Mouse (Mus musculus): ENCODE measurements around the gene Tex2. TPM values are rescaled to one million over a fixed set of nuclear protein-coding genes. Genes with fewer than 3 reads are reported as not detected.

The Tex2 gene
- polyA plus RNA-seq, 1 experiment = 16.7 TPM

DNA sequence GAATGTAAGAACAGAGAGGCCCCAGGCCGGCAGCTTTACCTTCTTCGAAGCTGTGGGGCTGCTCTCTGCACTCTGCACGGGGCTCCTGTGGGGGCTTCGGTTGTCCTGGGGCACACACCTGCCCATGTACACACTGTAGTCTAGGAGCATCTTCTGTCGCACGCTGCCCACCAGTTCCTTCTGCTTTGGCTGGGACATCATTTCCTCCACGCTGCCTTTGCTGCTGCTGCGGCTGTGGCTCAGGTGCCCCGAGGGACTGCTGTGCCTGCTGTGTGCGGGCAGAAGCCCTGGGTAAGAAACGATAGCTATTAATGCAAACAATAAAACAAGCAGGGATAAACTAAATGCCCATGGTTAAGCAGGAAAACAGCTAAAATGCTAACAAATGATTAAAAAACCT lies 69.1 kb downstream of the Tex2 start:
- DNase-seq (ENCODE audit: low spot score) = no peak

DNA sequence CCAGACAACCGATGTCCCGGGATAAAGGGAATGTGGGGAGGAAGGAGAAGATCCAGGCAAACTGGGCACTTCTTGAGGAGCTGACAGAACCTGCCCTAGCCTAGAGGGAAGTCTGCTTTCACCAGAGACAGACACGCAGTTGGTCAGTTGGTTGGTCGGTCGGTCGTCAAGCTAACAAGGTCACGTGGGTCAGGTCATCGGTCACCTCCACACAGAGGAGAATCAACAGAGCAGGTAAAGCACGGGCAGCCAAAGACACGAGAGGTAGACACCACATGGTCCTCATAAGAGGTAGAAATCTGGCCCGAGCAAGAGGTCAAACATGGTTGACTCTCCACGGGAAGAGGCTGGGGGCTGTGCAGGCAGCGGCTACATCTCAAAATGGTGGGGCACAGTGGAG lies 70.2 kb downstream of the Tex2 start:
- no peak for DNase-seq (ENCODE audit: low spot score)

- no peak for DNase-seq (ENCODE audit: low spot score)
Measured at GRCm38 (mm10) chr11:106542385-106542784, 70.8 kb downstream of the Tex2 start.

GRCm38 (mm10) chr11:106540506-106541268 lies 72.5 kb downstream of the Tex2 start:
- no peak for DNase-seq (ENCODE audit: low spot score)

DNA sequence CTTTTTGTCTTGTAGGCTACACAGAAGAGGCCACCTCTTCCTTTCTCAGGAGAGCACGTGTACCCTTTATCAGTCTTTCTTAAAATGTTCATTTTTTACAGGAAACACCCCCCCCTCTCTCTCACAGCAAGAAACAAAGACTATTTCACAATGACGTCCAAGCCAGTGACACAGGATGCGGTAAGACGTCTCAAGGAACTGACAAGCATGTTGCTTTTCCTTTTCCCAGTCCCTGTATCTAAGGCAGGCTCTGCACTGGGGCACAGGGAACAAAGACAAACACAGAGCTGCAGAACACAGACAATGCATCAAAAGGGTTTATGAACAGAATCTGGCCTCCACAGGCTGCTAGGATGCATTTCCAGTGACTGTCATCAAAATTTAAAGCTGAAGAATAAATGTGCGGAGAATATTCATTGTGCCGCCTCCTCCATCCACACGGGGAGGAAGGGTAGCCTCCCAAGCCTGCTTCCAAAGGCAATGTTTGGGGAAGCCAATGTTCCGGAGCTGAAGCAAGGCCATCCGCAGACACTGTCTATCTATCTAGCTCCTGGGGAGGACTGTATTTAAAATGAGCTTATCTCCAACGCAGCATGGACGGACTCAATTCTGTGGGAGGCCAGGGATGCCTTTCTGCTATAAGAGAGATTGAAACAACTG lies 76.8 kb downstream of the Tex2 start:
- no peak for DNase-seq (ENCODE audit: low spot score)

DNA sequence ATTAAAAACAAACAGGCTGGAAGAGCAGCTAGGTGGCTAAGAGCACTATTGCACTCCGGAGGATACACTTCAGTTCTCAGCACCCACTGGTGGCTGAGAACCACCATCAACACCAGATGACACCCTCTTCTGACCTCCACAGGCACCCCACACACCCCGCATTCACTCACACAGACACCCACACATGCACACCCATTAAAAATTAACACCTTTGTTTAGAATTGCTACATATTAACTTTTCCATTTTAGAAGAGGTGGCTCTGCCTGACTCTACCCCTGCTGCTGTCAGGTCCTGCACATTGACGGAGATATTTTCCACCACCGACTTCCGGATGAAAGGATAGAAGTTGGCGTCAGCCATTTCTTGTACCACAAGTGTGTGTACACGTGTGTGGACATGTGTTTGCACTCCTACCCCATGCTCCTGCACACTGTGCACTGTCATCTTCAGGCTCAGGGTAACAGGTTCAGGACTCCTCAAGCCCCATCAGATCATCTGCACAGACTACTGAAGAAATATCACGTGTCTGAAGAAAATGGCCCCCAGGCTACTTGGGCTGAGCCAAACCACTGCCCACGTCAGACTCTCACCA lies 77.5 kb downstream of the Tex2 start:
- DNase-seq (ENCODE audit: low spot score) = no peak

DNA sequence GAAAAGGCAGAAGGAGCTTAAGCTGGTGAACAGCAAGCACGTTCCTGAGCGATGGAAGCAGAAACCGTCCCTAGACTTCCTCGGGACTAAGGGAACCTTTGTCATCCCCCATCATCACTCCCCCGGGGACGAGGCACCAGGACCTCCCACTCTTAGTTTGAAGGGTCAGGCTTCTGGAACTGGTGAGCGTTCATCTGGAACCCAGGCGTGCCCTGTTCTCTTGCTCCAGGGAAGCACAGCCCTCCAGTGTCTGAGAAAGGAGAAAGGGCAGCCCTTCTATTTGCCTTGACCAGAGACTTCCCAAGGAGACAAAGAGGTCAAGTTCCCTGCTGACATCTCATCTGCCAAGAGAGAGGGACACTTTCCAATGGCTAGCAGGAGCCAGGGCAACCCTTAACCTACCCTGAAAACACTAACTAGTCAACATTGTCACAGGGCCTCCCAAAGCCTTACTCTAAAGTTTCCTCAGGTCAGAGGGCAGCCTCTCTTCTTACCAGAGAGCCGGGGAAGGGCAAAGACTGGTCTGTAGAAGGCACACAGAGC lies 80.9 kb downstream of the Tex2 start:
- no peak for DNase-seq (ENCODE audit: low spot score)

- DNase-seq (ENCODE audit: low spot score) = no peak
Measured at GRCm38 (mm10) chr11:106529786-106530185, 83.4 kb downstream of the Tex2 start.

- DNase-seq (ENCODE audit: low spot score) = no peak
Measured at GRCm38 (mm10) chr11:106529113-106529512, 84.1 kb downstream of the Tex2 start.

DNA sequence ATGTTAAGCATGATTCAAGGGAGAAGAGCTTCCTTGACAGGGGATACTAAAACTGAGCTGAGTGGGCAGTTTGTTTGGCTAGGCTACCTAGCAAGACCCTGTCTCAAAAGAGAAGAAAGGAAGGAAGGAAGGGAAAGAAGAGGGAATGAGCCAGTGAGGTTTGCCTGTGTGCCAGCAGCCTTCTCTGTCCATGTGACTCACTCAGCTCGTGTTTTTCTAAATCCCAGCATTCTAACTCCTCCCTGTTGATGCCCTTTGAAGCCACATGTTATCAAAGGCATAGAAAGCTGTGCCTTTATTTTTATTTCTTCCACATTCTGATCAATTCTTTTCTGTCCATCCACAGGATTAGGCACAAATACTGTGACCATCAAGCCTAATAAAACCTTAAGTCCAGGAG lies 85.3 kb downstream of the Tex2 start:
- DNase-seq (ENCODE audit: low spot score) = no peak

DNA sequence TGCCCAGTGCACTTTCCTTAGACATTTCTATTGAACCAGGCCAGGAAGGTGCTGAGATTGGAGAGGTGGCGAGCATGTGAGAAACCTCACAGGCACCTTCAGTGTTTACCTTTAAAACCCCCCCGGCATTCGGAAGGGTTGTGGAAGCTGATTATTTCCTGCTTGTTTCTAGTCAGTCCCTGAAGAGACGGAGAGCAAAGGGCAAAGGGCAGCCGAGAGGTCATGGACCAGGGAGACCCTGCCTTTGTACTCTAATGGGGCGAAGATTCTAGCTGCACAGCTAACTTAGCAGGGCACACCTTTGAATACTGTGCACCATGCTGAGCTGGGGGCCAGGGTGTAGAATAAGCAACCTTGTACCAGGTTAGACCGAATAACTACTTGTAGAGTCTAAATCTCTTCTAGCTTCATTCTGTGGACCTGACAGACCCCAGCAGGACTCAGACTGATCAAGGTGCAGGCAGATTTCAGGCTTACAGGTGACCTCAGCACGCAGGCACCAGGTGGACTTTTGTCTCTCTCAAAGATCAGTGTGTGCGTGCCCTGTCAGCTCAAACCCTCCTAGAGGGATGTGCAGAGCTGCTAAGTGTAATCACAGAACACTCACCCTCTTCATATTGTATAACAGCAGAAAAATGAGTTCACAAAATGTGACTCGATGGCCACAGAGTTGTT lies 85.9 kb downstream of the Tex2 start:
- DNase-seq (ENCODE audit: low spot score) = no peak

- no peak for DNase-seq (ENCODE audit: low spot score)
Measured at GRCm38 (mm10) chr11:106522538-106522937, 90.7 kb downstream of the Tex2 start.

GRCm38 (mm10) chr11:106521612-106522011 lies 91.6 kb downstream of the Tex2 start:
- no peak for DNase-seq (ENCODE audit: low spot score)

DNA sequence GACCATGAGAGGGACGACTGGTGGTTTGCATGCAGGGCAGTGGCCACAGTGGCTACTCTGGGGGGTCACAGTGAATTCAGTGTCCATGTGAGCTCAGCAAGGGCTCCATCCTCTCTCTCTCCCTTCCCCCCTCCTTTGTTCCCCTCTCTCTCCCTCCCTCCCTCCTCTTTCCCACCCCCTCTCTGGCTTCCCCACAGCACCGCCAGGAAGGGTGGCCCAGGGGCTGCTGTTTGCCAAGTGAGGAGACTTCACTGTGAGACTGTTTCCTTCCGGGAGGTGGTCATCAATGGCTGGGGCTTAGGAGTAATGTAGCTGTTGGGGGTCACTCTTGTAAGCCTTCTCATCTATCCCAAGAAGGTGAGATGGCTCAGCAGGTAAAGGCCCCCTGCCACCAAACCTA lies 92.8 kb downstream of the Tex2 start:
- DNase-seq (ENCODE audit: low spot score) = no peak

DNA sequence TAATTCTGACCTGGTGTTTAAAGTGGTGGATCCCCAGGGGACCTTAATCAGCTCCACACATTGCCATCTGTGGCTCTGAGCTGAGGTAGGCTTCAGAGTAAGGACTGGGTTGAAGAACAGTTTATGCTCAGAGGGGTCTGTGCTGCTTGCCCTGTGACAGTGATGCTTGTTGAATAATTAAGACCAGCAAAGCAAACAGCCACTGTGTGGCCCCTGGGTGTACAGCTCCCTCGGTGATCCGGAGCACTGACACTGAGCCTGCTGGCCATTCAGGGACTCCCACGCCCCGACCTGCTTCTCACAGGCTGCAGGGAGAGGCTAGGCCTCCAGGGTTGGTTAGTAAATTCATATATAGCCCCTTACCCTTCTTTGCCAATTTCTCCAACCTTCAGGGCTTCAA lies 93.7 kb downstream of the Tex2 start:
- DNase-seq (ENCODE audit: low spot score) = no peak

- DNase-seq (ENCODE audit: low spot score) = no peak
Measured at GRCm38 (mm10) chr11:106518391-106518790, 94.8 kb downstream of the Tex2 start.

DNA sequence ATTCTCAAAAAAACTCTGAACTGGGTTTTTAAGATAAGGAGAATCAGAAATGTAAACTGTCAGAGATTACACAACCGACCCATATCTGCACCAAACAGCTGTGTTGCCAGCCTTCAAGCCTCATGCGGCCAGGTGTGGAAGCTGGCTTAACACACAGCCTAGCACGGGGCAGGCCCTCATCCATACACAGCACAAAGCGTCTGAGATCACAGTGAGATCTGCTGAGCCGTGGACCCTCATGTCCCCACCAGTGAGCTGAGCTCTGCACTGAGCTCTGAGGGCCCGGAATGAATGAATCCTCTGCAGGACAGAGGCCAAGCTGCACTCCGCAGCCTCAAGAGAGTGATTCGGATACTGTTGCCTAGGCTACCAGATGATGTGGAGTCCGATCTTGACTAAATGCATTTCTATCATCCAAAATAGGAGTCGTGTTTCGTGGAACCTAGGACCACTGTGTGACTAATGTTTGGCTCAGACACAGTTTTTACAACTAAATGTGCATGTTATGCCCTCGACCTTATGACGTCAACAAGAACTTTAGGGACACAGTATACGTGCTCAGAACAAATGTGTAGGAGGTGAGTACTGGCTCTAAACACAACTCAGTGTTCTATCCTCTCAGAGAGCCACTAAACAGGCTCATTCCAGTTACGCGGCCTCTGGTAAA lies 98.0 kb downstream of the Tex2 start:
- no peak for DNase-seq (ENCODE audit: low spot score)

GRCm38 (mm10) chr11:106514446-106514845 lies 98.8 kb downstream of the Tex2 start:
- DNase-seq (ENCODE audit: low spot score) = no peak

DNA sequence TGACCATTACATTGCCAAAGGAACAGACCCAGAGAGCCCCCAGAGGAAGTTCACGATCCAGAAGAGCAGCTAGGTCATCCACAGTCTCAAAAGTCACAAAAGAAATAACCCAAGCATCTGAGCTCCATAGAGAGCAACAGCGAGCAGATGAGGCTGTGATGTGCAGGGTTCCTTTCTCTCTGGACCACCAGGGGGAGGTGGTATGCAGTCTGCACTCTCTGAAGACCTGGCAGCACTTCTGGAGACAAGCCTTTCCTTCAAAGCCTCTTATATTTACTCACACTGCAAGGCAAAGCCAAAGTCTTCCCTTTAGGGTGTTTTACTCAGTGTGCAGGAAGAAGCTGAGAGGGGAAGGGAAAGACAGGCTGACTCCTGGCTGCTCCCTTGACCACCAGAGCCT lies 100.1 kb downstream of the Tex2 start:
- DNase-seq (ENCODE audit: low spot score) = no peak

- DNase-seq (ENCODE audit: low spot score) = no peak
Measured at GRCm38 (mm10) chr11:106512006-106512390, 101.2 kb downstream of the Tex2 start.

- DNase-seq (ENCODE audit: low spot score) = no peak
Measured at GRCm38 (mm10) chr11:106511236-106512005, 101.8 kb downstream of the Tex2 start.
